Mouse (Mus musculus) CD4-positive, CD25-positive, alpha-beta regulatory T cell, adult 2 months (primary cell): ENCODE measurements around the gene Olfr90.

ENCODE experiments used
- DNase-seq: peaks from one replicate; pipeline ENCODE4 v3.0.0-alpha.2; 2012; ENCODE audit warnings: low read depth, low spot score

Olfr90 gene

DNA sequence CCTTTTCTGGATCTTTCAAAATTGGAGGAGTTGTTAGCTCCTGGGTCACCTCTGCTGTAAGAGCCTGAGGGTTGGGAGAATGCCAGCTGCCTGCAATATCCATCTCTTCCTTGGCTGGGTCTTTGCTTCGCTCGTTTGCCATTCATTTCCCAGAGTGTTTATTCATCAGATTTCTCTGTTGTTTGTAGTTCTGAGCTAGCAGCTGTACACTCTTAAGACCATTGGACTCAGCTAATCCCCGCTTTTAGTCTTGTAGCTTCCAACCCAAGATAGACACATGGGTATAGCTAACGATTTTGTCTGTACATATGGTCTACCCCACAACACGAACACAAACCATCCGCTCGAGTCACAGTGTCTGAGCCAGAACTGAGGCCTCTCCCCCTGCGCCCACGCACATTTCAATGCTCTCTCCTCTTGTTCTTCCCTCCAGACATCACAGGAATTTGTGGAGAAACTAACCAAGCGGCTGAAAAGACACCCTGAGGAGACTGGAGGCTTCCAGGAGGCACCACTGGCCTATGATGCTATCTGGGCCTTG is 26.1 kb downstream of the Olfr90 start:
- no peak for DNase-seq

DNA sequence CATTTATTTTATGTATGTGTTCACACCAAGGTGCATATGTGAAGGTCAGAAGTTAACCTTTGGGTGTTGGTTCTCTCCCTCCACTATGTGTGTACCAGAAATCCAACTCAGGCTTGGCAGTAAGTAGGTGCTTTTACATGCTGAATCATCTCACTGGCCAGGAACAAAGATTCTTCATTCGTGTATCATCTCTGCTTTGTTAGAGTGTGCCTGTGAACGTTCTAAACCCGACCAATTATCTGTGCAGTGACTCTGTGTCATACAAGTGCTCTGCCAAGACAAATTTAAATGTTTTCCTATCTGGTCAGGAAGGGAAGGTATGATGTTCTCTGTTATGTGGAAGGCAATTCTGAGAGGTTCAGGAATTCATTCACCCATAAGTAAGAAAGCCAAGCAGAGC is 26.9 kb downstream of the Olfr90 start:
- no peak for DNase-seq

DNA sequence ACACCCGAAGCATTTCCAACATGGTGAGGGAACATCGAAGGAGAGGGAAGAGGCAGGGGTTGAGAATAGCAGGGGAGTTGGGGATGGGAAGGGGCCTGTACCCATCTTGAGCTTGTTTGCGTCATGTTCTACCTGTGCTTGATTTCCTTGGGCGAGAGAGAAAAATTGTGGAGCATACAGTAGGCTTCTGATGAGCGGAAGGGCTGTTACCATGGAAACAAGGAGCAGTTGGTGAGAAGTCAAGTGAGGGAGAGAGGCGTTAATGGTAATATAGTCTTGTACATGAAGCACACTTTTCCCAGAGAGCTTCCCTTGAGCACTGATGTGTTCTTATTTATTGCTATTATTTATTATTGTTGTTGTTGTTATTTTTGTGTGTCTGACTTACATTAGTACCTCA is 31.3 kb downstream of the Olfr90 start:
- DNase-seq, result no peak

DNA sequence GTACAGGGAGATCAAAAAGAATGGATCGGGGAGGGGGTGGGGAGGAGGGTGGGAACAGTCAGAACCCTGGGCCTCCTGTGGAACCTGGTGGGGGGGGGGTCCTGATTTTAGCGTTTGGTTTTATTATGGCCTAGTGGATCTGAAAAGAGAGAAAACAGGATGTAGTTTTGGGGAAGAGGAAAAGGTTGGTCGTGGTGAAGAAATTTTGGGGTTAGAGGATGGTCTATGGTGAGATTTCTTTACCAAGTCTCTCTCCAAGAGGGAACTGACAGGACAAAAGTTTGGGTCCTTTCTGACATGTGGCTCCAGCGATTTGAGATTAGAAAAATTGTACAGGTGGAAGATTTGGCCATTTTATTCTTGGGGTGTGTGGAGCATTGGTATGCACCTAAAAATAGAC is 36.6 kb downstream of the Olfr90 start:
- DNase-seq, result no peak

DNA sequence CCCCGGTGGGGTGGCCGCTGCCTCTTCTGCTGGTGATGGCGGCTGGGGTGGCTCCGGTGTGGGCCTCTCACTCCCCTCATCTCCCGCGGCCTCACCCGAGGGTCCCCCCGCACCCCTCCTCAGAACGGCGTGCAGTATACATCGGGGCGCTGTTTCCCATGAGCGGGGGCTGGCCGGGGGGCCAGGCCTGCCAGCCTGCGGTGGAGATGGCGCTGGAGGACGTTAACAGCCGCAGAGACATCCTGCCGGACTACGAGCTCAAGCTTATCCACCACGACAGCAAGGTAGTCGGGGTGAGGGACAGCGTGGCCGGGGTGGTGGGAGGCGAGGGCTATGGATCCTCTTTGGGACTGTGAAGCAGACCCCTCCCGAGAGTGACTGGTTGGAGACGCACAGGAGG is 37.4 kb downstream of the Olfr90 start:
- DNase-seq, result peak; percentile 3

DNA sequence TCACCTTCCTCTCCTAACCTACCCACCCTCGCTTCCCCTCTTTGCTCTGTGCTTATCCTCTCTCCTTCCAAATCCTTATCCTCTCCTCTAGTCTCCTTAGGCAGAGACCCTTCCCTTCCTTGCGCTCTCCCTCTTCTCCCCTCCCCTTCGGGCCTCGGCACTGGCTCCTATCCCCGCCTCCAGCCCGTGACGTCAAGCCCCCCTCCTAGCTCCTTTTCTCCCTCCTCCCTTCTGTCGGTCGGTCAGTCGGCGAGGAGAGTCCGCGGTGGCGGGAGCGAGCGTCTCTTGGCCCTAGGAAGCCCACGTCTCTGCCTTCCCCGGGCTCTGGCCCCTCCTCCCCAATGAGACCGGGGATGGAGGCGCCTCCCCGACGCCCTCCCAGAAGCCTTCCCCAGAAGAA is 37.9 kb downstream of the Olfr90 start:
- DNase-seq, result peak; percentile 58

DNA sequence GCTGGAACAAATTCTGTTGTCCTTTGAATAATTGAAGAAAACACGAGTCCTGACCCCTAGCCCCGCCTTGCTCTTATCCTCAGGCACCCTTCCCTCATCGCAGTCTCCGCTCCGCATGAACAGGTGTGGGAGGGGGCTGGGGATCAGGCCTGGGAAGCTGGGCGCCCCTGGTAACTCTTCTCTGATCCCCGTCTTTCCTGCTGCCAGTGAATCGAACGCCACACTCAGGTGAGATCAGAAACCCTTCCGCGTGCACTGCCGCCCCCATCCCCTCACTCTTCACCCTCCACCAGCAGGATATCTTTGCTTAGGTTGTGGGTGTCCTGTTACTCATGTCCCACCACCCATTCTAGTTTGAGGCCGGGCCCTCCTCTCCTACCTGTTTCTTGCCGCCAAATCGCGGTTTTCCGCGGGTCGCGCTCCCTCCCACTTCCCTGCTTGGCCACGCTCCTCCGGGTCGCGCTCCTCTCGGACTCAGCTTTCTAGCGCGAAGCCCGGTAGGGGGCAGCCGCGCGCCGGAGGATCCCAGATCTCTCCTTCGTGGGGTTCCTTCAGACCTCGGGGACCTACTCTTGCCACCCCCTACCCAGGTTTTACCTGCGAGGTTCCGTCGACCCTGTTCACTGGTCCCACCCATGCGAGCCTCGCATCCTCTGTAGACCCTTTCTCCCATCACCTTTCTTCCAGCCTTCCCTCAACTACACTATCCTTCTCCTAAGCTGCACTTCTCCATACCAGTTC is 38.6 kb downstream of the Olfr90 start:
- DNase-seq, result peak; percentile 66

DNA sequence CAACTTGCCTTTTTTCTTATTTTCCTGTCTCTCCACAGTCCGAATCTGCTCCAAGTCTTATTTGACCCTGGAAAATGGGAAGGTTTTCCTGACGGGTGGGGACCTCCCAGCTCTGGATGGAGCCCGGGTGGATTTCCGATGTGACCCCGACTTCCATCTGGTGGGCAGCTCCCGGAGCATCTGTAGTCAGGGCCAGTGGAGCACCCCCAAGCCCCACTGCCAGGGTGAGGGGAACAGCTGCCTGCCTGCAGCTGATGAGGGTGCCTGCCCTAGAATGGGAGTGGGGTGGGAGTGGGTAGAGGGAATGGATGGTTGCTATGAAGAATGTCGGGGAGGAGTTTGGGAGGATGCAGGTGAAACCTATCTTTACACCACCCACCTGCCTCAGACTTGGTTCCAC is 39.9 kb downstream of the Olfr90 start:
- DNase-seq, result peak; percentile 7

DNA sequence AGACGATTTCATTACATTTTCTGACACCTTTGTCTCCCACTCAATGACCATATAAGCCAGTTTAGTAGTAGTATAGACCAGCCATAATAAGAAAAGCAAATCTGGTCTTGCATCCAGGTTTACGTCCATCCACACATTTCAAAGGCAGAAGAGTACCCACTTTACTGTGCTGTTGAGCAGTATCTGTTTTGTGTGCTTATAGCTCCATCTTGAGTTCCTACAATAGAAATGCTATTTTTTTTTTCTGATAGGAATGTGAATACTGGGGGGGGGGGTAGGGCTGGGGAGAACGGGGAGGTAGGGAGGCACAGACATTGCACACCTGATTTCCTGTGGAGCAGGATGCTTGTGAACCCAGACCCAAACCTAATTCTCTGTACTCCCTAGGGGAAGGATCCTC is 40.3 kb downstream of the Olfr90 start:
- DNase-seq, result peak; percentile 62

DNA sequence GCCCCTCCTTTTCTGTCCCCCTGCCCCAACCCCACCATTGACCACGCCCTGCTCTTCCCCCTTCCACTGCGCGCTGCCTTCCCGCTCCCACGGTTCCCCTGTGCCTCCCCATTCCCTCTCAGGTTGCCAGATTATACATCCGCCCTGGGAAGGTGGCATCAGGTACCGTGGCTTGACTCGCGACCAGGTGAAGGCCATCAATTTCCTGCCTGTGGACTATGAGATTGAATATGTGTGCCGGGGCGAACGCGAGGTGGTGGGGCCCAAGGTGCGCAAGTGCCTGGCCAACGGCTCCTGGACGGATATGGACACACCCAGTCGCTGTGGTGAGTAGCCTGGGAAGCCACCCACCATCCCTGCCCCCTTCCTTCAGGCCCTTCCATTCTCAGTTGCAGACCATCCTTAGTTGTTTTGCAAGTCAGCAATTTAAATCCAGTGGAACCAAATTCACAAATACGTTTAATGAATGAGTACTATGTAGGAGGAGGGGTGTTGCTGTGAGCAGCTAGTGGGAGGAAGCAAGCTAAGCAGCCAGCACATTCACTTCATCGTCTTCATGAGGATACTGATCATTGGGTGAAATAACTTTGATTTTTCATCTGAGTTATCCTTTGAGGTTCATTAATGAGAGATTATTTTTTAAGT is 40.8 kb downstream of the Olfr90 start:
- peak; percentile 5 for DNase-seq

DNA sequence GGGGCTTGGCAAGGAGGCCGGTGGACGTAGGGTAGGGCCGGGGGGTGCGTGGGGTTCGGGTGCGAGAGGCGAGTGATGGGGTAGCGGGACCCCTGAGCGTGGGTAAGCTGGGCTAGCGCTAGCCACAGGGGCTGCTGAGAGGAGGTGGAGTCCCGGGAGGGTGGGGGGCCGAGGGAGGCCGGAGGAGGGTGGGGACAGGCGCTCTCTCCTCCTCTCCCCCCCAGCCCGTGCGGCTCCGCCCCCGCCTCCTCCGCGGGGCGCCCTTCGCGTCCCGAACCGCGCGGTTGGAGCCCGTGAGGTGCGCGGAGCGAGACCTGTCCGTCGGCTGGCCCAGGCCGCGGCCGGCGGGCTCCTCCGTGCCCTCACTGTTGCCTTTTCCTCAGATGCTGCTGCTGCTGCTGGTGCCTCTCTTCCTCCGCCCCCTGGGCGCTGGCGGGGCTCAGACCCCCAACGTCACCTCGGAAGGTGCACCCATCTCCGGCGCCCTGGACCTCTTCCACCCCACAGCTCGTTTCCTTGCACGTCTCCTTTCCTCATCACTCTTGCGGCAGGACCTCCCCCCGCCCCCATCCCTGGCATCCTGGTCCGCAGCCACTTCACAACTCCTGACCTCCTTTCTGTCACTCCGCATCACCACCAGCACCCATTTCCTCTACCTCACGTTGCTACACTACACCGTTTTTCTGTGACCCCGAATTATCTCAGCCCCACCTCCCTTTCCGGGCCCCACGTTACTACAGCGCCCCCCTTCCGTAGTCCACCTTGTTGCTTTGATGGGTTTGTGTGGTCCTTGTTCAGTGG is 41.8 kb downstream of the Olfr90 start:
- DNase-seq, result peak; percentile 65

DNA sequence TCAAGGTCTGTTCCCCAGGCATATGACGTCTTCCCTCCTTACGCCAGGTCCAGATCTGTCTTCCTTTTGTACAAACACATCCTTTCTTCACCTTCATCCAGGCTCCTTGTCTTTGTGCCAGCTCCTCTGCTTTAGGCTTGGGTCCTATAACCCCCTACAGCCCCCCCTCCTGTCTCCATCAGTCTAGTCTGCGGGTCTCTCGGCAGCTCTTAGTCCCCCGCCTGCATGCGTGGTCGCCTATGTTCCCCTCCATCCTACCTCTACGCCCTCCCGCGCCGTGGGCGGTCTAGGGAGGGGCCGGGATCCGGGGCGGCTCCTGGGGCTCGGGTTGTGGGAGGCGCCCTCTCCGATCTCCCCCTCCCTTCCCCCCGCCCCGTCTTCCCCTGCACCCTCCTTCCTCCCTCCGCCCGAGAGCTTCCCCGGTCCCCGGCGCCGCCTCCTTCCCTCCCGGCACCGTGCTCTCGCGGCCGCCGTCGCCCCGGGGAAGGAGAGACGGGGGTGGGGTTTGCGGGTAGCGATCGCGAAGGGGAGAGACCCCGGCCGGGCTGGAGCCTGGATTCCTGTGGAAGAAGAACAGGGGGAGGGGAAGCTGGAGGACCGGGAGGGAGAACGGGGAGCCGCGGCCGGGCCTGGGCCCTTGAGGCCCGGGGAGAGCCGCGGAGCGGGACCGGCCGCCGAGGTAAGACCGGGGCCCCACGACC is 42.5 kb downstream of the Olfr90 start, which contains the start of gene Gabbr1:
TSS of gene Gabbr1 (plus strand) at position 356 of the 701 bp plus-strand sequence.
- DNase-seq, result peak; percentile 90

DNA sequence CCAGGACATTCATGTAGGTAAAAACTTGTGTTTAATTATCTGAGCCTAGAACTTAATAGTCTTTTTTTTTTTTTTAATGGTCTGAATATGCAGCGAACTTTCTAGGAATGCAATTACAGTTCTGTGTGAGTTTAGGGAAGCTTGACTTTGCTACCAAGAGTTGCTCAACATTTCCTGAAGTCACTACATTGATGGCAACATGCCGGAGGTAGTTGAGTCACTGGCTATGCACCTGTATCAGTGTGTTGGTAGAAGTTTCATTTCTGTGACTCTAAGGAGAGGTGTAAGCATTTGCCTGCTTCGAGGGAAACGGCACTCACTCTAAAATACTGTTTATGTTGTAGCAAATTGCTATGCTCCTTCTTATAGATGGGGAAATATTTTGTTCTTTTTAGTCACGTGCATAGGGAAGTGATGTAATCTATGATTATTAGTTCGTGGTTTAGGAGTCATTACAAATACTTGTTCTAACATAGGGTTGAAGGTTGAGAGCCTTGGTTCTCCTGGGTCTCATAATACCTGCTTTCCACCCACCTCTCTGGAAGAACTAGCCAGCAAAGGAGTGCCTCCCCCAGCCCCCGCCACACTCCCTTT is 43.6 kb downstream of the Olfr90 start:
- peak; percentile 8 for DNase-seq

DNA sequence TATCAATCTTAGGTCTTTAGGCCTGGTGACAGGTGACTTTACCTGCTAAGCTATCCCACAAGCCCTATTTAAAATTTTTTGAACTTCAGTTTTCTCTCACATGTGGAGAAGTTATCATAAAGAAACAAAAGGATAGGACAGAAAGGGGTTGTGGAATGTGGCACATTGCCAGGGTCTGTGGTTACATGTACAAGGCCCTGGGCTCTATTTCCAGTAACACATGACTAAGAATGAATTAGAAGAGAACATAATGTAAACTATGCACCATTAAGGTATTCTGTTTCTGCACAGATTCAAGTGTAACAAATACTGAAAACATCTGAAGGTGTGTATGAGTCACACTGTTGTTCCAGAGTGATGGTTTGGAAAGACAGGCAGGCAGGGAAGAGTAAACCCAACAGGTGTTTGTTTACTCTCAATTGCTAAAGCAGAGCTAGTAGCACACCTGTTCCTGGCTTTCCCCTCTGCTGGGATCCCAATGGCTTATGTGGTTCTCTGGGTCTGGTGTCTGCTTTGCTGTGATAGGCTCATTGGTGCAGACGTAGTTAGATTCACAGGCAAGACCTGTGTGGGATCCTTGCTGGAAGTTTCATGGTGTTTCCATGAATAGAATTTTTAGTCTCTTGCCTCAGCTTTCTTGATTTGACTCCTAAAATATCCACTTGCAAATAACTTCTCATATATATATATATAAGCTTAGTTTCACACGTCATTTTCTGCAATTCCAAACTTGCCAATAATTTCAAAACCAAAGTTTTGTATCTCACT is 49.0 kb downstream of the Olfr90 start:
- no peak for DNase-seq
